Mouse (Mus musculus) embryonic facial prominence, embryonic 14.5 days (tissue): ENCODE measurements around the gene Agl. TPM values are rescaled to one million over a fixed set of nuclear protein-coding genes. Genes with fewer than 3 reads are reported as not detected.

ENCODE experiments used
- ATAC-seq: fragments of 200-750 bp; cut with Nextera tagmentation; 2 replicates; pipeline ENCODE4 v1.8.0; 2017; ENCODE audit warnings: low read depth, moderate number of reproducible peaks, moderate TSS enrichment
- DNase-seq: peaks from one replicate; pipeline ENCODE4 v3.0.0-alpha.2; 2015; ENCODE audit warnings: low spot score
- H3K27ac ChIP-seq: fragments of 300-500 bp; sonication (generic); replicated peaks from 2 replicates; pipeline ENCODE4 v1.5.1; 2014; ENCODE audit warnings: low read depth, mild to moderate bottlenecking, low read length, moderate library complexity
- H3K27me3 ChIP-seq: fragments of 300-500 bp; sonication (generic); replicated peaks from 2 replicates; pipeline ENCODE4 v1.6.1; 2014; ENCODE audit warnings: low read length; ENCODE audit not compliant: control insufficient read depth, insufficient read depth
- H3K36me3 ChIP-seq: fragments of 300-500 bp; sonication (generic); 2 replicates; pipeline ENCODE4 v1.6.1; 2014; ENCODE audit warnings: low read length, mixed read lengths; ENCODE audit not compliant: control insufficient read depth, insufficient read depth
- H3K4me1 ChIP-seq: fragments of 300-500 bp; sonication (generic); 2 replicates; pipeline ENCODE4 v1.6.1; 2014; ENCODE audit warnings: antibody characterized with exemption, low read length; ENCODE audit not compliant: control insufficient read depth, insufficient read depth
- H3K4me2 ChIP-seq: fragments of 300-500 bp; sonication (generic); 2 replicates; pipeline ENCODE4 v1.6.1; 2014; ENCODE audit warnings: low read depth, mild to moderate bottlenecking, low read length, moderate library complexity, mixed read lengths
- H3K4me3 ChIP-seq: fragments of 300-500 bp; sonication (generic); 2 replicates; pipeline ENCODE4 v1.5.1; 2014; ENCODE audit warnings: low read depth, mild to moderate bottlenecking, low read length
- H3K9ac ChIP-seq: fragments of 300-500 bp; sonication (generic); 2 replicates; pipeline ENCODE4 v1.6.1; 2014; ENCODE audit warnings: low read depth, mild to moderate bottlenecking, low read length, moderate library complexity, mixed read lengths
- H3K9me3 ChIP-seq: fragments of 300-500 bp; sonication (generic); 2 replicates; pipeline ENCODE4 v1.6.1; 2016; ENCODE audit warnings: low read length; ENCODE audit not compliant: control insufficient read depth
- WGBS: fragments of 180-500 bp; shearing (Covaris S2); extraction: QIAGEN DNeasy Blood & Tissue Kit; methylation state at CpG from one replicate; pipeline ENCODE4 v1.1.7; 2014; 5-methylcytosine and 5-hydroxymethylcytosine counted together
- polyA plus RNA-seq: library from polyadenylated mRNA; unstranded; fragments of >200 nt; fragmentation: Nextera tagmentation; extraction: Ambion mirVana; gene quantifications from 2 replicates; pipeline ENCODE4 v1.2.1, GENCODE M21; 2014

Gene Agl
- 35.5 and 48.7 TPM in 2 replicates for polyA plus RNA-seq

- DNase-seq (peak; percentile 98), ATAC-seq (peak; percentile 99)
- Histone ChIP-seq H3K36me3 (0 out of 2 replicates have a peak, but pooled peaks cover 13% of the 10 kb centered on the region), H3K27ac (peak within 1 kb of the TSS; percentile 88), H3K4me3 (peak within 1 kb of the TSS; percentile 71), H3K9ac (peak within 1 kb of the TSS; percentile 78), H3K9me3 (no peaks in the 10 kb centered on the region), H3K4me2 (peak within 1 kb of the TSS; percentile 68), H3K4me1 (0 out of 2 replicates have a peak, but pooled peaks cover 6% of the 10 kb centered on the region), H3K27me3 (no peaks in the 10 kb centered on the region)
- WGBS, result under 1% methylated on average over 46 of the region's 57 CpGs
Measured at GRCm38 (mm10) chr3:116807811-116808506, at the start of gene Agl. TSS of gene Agl (minus strand) at chr3:116808166.

GRCm38 (mm10) chr3:116857611-116858010 lies 49.6 kb upstream of the Agl start:
- H3K27me3 ChIP-seq, result no peaks in the 10 kb centered on the region
- ATAC-seq, result no peak

GRCm38 (mm10) chr3:116852421-116852820 lies 44.5 kb upstream of the Agl start:
- H3K4me2 ChIP-seq, result no peak overlapping the region
- DNase-seq, result no peak
- no peak overlapping the region for H3K4me3 ChIP-seq
- H3K4me1 ChIP-seq, result no peaks in the 10 kb centered on the region
- H3K27me3 ChIP-seq, result no peaks in the 10 kb centered on the region
- no peaks in the 10 kb centered on the region for H3K9me3 ChIP-seq
- no peak overlapping the region for H3K27ac ChIP-seq
- H3K9ac ChIP-seq, result no peak overlapping the region
- 91% methylated on average over 3 of the region's 3 CpGs for WGBS
- ATAC-seq, result no peak
- no peaks in the 10 kb centered on the region for H3K36me3 ChIP-seq

More at GRCm38 (mm10) chr3:116857611-116858010, 49.6 kb upstream of the Agl start:
- Histone ChIP-seq H3K9ac (no peak overlapping the region), H3K4me3 (no peak overlapping the region), H3K36me3 (no peaks in the 10 kb centered on the region), H3K4me2 (no peak overlapping the region), H3K27ac (no peak overlapping the region), H3K4me1 (peaks cover 3% of the 10 kb centered on the region; the same call in 1 of the 2 replicates), H3K9me3 (no peaks in the 10 kb centered on the region)
- no peak for DNase-seq
- 65% methylated on average over 6 of the region's 6 CpGs for whole genome bisulfite sequencing

- Histone ChIP-seq H3K4me3 (no peak overlapping the region), H3K27me3 (no peaks in the 10 kb centered on the region), H3K9me3 (no peaks in the 10 kb centered on the region), H3K9ac (no peak overlapping the region), H3K4me2 (no peak overlapping the region), H3K27ac (no peak overlapping the region), H3K4me1 (no peaks in the 10 kb centered on the region), H3K36me3 (no peaks in the 10 kb centered on the region)
- 93% methylated on average over 1 of the region's 1 CpGs for WGBS
- no peak for DNase-seq
- ATAC-seq, result no peak
Measured at GRCm38 (mm10) chr3:116850376-116850775, 42.4 kb upstream of the Agl start.

GRCm38 (mm10) chr3:116848936-116849335 lies 41.0 kb upstream of the Agl start:
- Histone ChIP-seq H3K27ac (no peak overlapping the region), H3K36me3 (no peaks in the 10 kb centered on the region), H3K9me3 (no peaks in the 10 kb centered on the region), H3K4me3 (no peak overlapping the region), H3K4me1 (no peaks in the 10 kb centered on the region), H3K27me3 (no peaks in the 10 kb centered on the region), H3K9ac (no peak overlapping the region), H3K4me2 (no peak overlapping the region)
- 86% methylated on average over 4 of the region's 4 CpGs for WGBS
- ATAC-seq (no peak), DNase-seq (no peak)

- Histone ChIP-seq H3K4me2 (no peak overlapping the region), H3K27me3 (no peaks in the 10 kb centered on the region), H3K36me3 (no peaks in the 10 kb centered on the region), H3K9ac (no peak overlapping the region), H3K9me3 (no peaks in the 10 kb centered on the region), H3K27ac (no peak overlapping the region), H3K4me3 (no peak overlapping the region), H3K4me1 (no peaks in the 10 kb centered on the region)
- ATAC-seq, result no peak
- WGBS, result 90% methylated on average over 1 of the region's 1 CpGs
- DNase-seq, result no peak
Measured at GRCm38 (mm10) chr3:116848099-116848498, 40.1 kb upstream of the Agl start.

GRCm38 (mm10) chr3:116846084-116846483 lies 38.1 kb upstream of the Agl start:
- H3K27me3 ChIP-seq, result no peaks in the 10 kb centered on the region
- DNase-seq (no peak), ATAC-seq (no peak)
- H3K4me1 ChIP-seq, result no peaks in the 10 kb centered on the region
- no peak overlapping the region for H3K4me3 ChIP-seq
- H3K9ac ChIP-seq, result no peak overlapping the region
- H3K36me3 ChIP-seq, result no peaks in the 10 kb centered on the region
- no peaks in the 10 kb centered on the region for H3K9me3 ChIP-seq
- H3K27ac ChIP-seq, result no peak overlapping the region
- H3K4me2 ChIP-seq, result no peak overlapping the region
- 92% methylated on average over 4 of the region's 4 CpGs for WGBS

- no peak overlapping the region for H3K27ac ChIP-seq
Measured at GRCm38 (mm10) chr3:116844880-116845579, 37.1 kb upstream of the Agl start.

More at GRCm38 (mm10) chr3:116844880-116845579, 37.1 kb upstream of the Agl start:
- Histone ChIP-seq H3K4me1 (no peaks in the 10 kb centered on the region), H3K4me2 (no peak overlapping the region), H3K4me3 (no peak overlapping the region), H3K36me3 (no peaks in the 10 kb centered on the region), H3K27me3 (no peaks in the 10 kb centered on the region), H3K9ac (no peak overlapping the region), H3K9me3 (no peaks in the 10 kb centered on the region)
- ATAC-seq (no peak), DNase-seq (no peak)
- WGBS, result 77% methylated on average over 10 of the region's 10 CpGs
